Mouse (Mus musculus) midbrain, embryonic 15.5 days (tissue): ENCODE results near the gene Pgam2. TPM values are rescaled to one million over a fixed set of nuclear protein-coding genes. Genes with fewer than 3 reads are reported as not detected.

Experiments used
- ATAC-seq: fragments of 200-750 bp; cut with Nextera tagmentation; replicated peaks from 2 replicates; pipeline ENCODE4 v1.8.0; 2017; ENCODE audit warnings: moderate TSS enrichment
- H3K27ac ChIP-seq: fragments of 300-500 bp; sonication (generic); 2 replicates; pipeline ENCODE4 v1.5.1; 2015; ENCODE audit warnings: mild to moderate bottlenecking, inconsistent platforms
- H3K27me3 ChIP-seq: fragments of 300-500 bp; sonication (generic); replicated peaks from 2 replicates; pipeline ENCODE4 v1.6.1; 2015; ENCODE audit warnings: inconsistent platforms
- H3K36me3 ChIP-seq: fragments of 300-500 bp; sonication (generic); replicated peaks from 2 replicates; pipeline ENCODE4 v1.6.1; 2015; ENCODE audit warnings: inconsistent platforms
- H3K4me1 ChIP-seq: fragments of 300-500 bp; sonication (generic); 2 replicates; pipeline ENCODE4 v1.6.1; 2015; ENCODE audit warnings: inconsistent platforms
- H3K4me2 ChIP-seq: fragments of 300-500 bp; sonication (generic); 2 replicates; pipeline ENCODE4 v1.6.1; 2015; ENCODE audit warnings: inconsistent platforms, mild to moderate bottlenecking, moderate library complexity
- H3K4me3 ChIP-seq: fragments of 300-500 bp; sonication (generic); 2 replicates; pipeline ENCODE4 v1.5.1; 2015; ENCODE audit warnings: mild to moderate bottlenecking, inconsistent platforms
- H3K9ac ChIP-seq: fragments of 300-500 bp; sonication (generic); 2 replicates; pipeline ENCODE4 v1.6.1; 2015; ENCODE audit warnings: mild to moderate bottlenecking, inconsistent platforms
- H3K9me3 ChIP-seq: fragments of 300-500 bp; sonication (generic); 2 replicates; pipeline ENCODE4 v1.6.1; 2016; ENCODE audit warnings: inconsistent platforms
- WGBS: fragments of 180-500 bp; shearing (Covaris S2); methylation state at CpG from one replicate; pipeline ENCODE4 v1.1.7; 2015; ENCODE audit warnings: mixed read lengths; 5-methylcytosine and 5-hydroxymethylcytosine counted together
- polyA plus RNA-seq: library from polyadenylated mRNA; unstranded; fragments of >200 nt; fragmentation: Nextera tagmentation; extraction: Ambion mirVana; gene quantifications from 2 replicates; pipeline ENCODE4 v1.2.1, GENCODE M21; 2015

The Pgam2 gene
- polyA plus RNA-seq = 2.4 and 3.4 TPM in 2 replicates

- Histone ChIP-seq H3K4me2 (no peak within 1 kb of the TSS), H3K27me3 (no peaks in the 10 kb centered on the region), H3K4me1 (no peaks in the 10 kb centered on the region; the same call in 1 of the 2 replicates), H3K4me3 (no peak within 1 kb of the TSS), H3K9ac (no peak within 1 kb of the TSS), H3K9me3 (no peaks in the 10 kb centered on the region), H3K27ac (no peak within 1 kb of the TSS), H3K36me3 (peaks cover 12% of the 10 kb centered on the region; the same call in 1 of the 2 replicates)
- WGBS = 50% methylated on average over 8 of the region's 8 CpGs
- no peak for ATAC-seq
These were observed at the start of gene Pgam2 for GRCm38 (mm10) chr11:5803551-5803981. Gene Pgam2 (minus strand): TSS chr11:5803733.

- Histone ChIP-seq H3K4me1 (no peaks in the 10 kb centered on the region), H3K36me3 (no peaks in the 10 kb centered on the region), H3K4me2 (no peak overlapping the region), H3K4me3 (no peak overlapping the region), H3K27me3 (no peaks in the 10 kb centered on the region), H3K9ac (no peak overlapping the region), H3K9me3 (no peaks in the 10 kb centered on the region), H3K27ac (no peak overlapping the region)
- ATAC-seq = no peak
- 59% methylated on average over 1 of the region's 1 CpGs for WGBS
These were observed 48.8 kb upstream of the Pgam2 start for GRCm38 (mm10) chr11:5852314-5852713.

- Histone ChIP-seq H3K4me2 (no peak overlapping the region), H3K27ac (no peak overlapping the region), H3K27me3 (no peaks in the 10 kb centered on the region), H3K9me3 (no peaks in the 10 kb centered on the region), H3K4me1 (no peaks in the 10 kb centered on the region), H3K36me3 (no peaks in the 10 kb centered on the region), H3K9ac (no peak overlapping the region), H3K4me3 (no peak overlapping the region)
- 56% methylated on average over 4 of the region's 4 CpGs for WGBS
- ATAC-seq = no peak
These were observed 47.6 kb upstream of the Pgam2 start for GRCm38 (mm10) chr11:5851021-5851736.

- 76% methylated on average over 5 of the region's 5 CpGs for WGBS
These were observed 46.9 kb upstream of the Pgam2 start for GRCm38 (mm10) chr11:5850452-5850851.

GRCm38 (mm10) chr11:5849316-5849715 lies 45.8 kb upstream of the Pgam2 start:
- no peaks in the 10 kb centered on the region for H3K27me3 ChIP-seq
- WGBS = 63% methylated on average over 2 of the region's 2 CpGs
- no peaks in the 10 kb centered on the region for H3K4me1 ChIP-seq
- no peaks in the 10 kb centered on the region for H3K9me3 ChIP-seq
- no peaks in the 10 kb centered on the region for H3K36me3 ChIP-seq
- H3K9ac ChIP-seq = no peak overlapping the region
- no peak overlapping the region for H3K4me3 ChIP-seq
- no peak overlapping the region for H3K4me2 ChIP-seq
- ATAC-seq = no peak
- H3K27ac ChIP-seq = no peak overlapping the region

More at GRCm38 (mm10) chr11:5850452-5850851, 46.9 kb upstream of the Pgam2 start:
- Histone ChIP-seq H3K27me3 (no peaks in the 10 kb centered on the region), H3K36me3 (no peaks in the 10 kb centered on the region), H3K9ac (no peak overlapping the region), H3K4me2 (no peak overlapping the region), H3K4me3 (no peak overlapping the region), H3K9me3 (no peaks in the 10 kb centered on the region), H3K4me1 (no peaks in the 10 kb centered on the region), H3K27ac (no peak overlapping the region)
- no peak for ATAC-seq

GRCm38 (mm10) chr11:5848741-5849140 lies 45.2 kb upstream of the Pgam2 start:
- 28% methylated on average over 6 of the region's 6 CpGs for WGBS
- H3K9ac ChIP-seq = no peak overlapping the region
- no peak overlapping the region for H3K4me2 ChIP-seq
- no peak overlapping the region for H3K4me3 ChIP-seq
- no peaks in the 10 kb centered on the region for H3K36me3 ChIP-seq
- no peaks in the 10 kb centered on the region for H3K4me1 ChIP-seq
- H3K27ac ChIP-seq = no peak overlapping the region
- H3K9me3 ChIP-seq = no peaks in the 10 kb centered on the region
- H3K27me3 ChIP-seq = no peaks in the 10 kb centered on the region
- 0 out of 2 replicates have a peak, but pooled peaks have one; percentile 42 for ATAC-seq

GRCm38 (mm10) chr11:5846639-5847345 lies 43.3 kb upstream of the Pgam2 start:
- Histone ChIP-seq H3K27ac (no peak overlapping the region), H3K27me3 (no peaks in the 10 kb centered on the region), H3K4me2 (no peak overlapping the region), H3K4me3 (no peak overlapping the region), H3K4me1 (no peaks in the 10 kb centered on the region), H3K9ac (no peak overlapping the region), H3K36me3 (no peaks in the 10 kb centered on the region), H3K9me3 (no peaks in the 10 kb centered on the region)
- ATAC-seq = no peak
- 81% methylated on average over 7 of the region's 7 CpGs for WGBS

GRCm38 (mm10) chr11:5843131-5843530 lies 39.6 kb upstream of the Pgam2 start:
- H3K4me2 ChIP-seq = no peak overlapping the region
- H3K27ac ChIP-seq = no peak overlapping the region
- no peak overlapping the region for H3K9ac ChIP-seq
- ATAC-seq = no peak
- H3K36me3 ChIP-seq = no peaks in the 10 kb centered on the region
- WGBS = 82% methylated on average over 3 of the region's 3 CpGs
- H3K9me3 ChIP-seq = no peaks in the 10 kb centered on the region
- H3K4me1 ChIP-seq = peaks cover 2% of the 10 kb centered on the region; the same call in 1 of the 2 replicates
- H3K27me3 ChIP-seq = no peaks in the 10 kb centered on the region
- no peak overlapping the region for H3K4me3 ChIP-seq

GRCm38 (mm10) chr11:5841751-5842150 lies 38.2 kb upstream of the Pgam2 start:
- H3K4me1 ChIP-seq = peaks cover 11% of the 10 kb centered on the region; the same call in 1 of the 2 replicates
- no peak for ATAC-seq
- H3K27me3 ChIP-seq = no peaks in the 10 kb centered on the region
- no peak overlapping the region for H3K4me2 ChIP-seq
- no peaks in the 10 kb centered on the region for H3K9me3 ChIP-seq
- no peaks in the 10 kb centered on the region for H3K36me3 ChIP-seq
- 99% methylated on average over 2 of the region's 2 CpGs for WGBS
- no peak overlapping the region for H3K27ac ChIP-seq
- H3K4me3 ChIP-seq = no peak overlapping the region
- H3K9ac ChIP-seq = no peak overlapping the region

GRCm38 (mm10) chr11:5840346-5840745 lies 36.8 kb upstream of the Pgam2 start:
- H3K9ac ChIP-seq = no peak overlapping the region
- H3K27ac ChIP-seq = no peak overlapping the region
- H3K36me3 ChIP-seq = no peaks in the 10 kb centered on the region
- H3K4me2 ChIP-seq = no peak overlapping the region
- H3K9me3 ChIP-seq = no peaks in the 10 kb centered on the region
- WGBS = 75% methylated on average over 7 of the region's 7 CpGs
- no peak for ATAC-seq
- no peaks in the 10 kb centered on the region for H3K27me3 ChIP-seq
- H3K4me3 ChIP-seq = no peak overlapping the region
- H3K4me1 ChIP-seq = peaks cover 17% of the 10 kb centered on the region; the same call in 1 of the 2 replicates

GRCm38 (mm10) chr11:5837251-5838246 lies 34.0 kb upstream of the Pgam2 start, which contains the start of gene Polm:
Gene Polm (minus strand): TSS chr11:5838016.
- peak; percentile 96 for ATAC-seq
- H3K36me3 ChIP-seq = no peaks in the 10 kb centered on the region
- peak within 1 kb of the TSS; percentile 66 for H3K4me3 ChIP-seq
- peaks cover 17% of the 10 kb centered on the region; the same call in 1 of the 2 replicates for H3K4me1 ChIP-seq
- peak within 1 kb of the TSS; percentile 85 for H3K4me2 ChIP-seq
- no peaks in the 10 kb centered on the region for H3K9me3 ChIP-seq
- no peaks in the 10 kb centered on the region for H3K27me3 ChIP-seq
- under 1% methylated on average over 63 of the region's 63 CpGs for WGBS
- peak within 1 kb of the TSS; percentile 78 for H3K27ac ChIP-seq
- H3K9ac ChIP-seq = peak within 1 kb of the TSS; percentile 69
